Mouse (Mus musculus) embryonic fibroblast, embryonic 13.5 days (primary cell): ENCODE results near the gene Slco4c1.

ENCODE experiments used
- CTCF ChIP-seq: IDR thresholded peaks from 2 replicates; pipeline ENCODE4 v1.5.1; 2011; ENCODE audit warnings: mild to moderate bottlenecking, control low read depth, low read length, moderate library complexity, borderline replicate concordance; ENCODE audit not compliant: insufficient read depth
- POLR2A ChIP-seq: IDR thresholded peaks from 2 replicates; pipeline ENCODE4 v1.6.1; 2011; ENCODE audit warnings: low read depth, mild to moderate bottlenecking, control low read depth, low read length, moderate library complexity

GRCm38 (mm10) chr1:96794690-96795089 lies 77.3 kb downstream of the Slco4c1 start:
- TF ChIP-seq CTCF (no peak), POLR2A (no peak)
